14 mouse cellular contexts compared by ENCODE assay signal in the genomic region with DNA sequence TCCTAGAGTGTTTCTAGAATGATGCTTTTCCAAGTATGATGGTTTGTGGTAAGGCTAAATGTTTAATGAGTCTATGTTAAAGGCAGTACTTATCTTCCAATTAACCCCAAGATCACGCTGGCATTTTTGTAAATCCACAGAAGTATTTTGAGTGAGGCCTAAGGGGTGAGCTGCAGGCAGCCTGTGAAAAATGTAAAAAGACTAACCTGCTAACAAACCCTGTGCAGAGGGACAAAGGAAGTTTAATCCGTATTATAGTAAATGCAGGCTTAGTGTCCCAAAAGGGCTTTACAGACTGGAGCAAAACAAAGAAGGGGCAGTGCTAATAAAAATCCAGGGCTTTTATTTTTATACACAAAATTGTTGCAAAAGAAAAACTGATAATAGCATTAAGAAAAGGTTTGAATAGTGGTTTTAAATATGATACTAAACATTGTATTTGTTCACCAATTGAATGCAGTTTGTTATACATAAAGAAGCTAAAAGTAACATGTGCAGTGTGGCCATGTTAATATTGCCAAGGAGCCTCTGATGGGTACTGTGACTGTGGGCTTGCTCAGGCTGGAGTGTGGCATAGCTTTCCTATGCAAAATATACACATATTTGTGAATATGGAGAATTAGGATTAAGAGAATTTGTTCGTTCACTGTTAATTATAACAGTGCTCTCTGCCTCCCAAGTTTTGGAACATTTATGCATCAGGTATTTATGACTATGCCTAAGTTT. TPM values are rescaled to one million over a fixed set of nuclear protein-coding genes. Genes with fewer than 3 reads are reported as not detected.
"Had no signal": no experiment of that assay in that cellular context is flagged by ENCODE, and none has a peak within 500 bp of the region (broad histone marks: within the 10 kb centered on the region; RNA-seq: fewer than 3 reads in every experiment).

No protein-coding gene starts in this region.

- H3K9ac ChIP-seq: limb, embryonic 12.5 days; liver, embryonic 13.5 days; liver, postnatal 0 days; neural tube, embryonic 13.5 days had no signal

- DNase-seq: kidney, postnatal 10 days; kidney, postnatal 4 days; liver; liver, embryonic 13.5 days; liver, postnatal 0 days; right cerebral cortex, adult 18-20 months; right cerebral cortex, postnatal 25 days; thymus, postnatal 36 days had no signal

- H3K27ac ChIP-seq: layer of hippocampus, adult 2 months; limb, embryonic 12.5 days; liver, embryonic 13.5 days; neural tube, embryonic 13.5 days had no signal

- ATAC-seq: liver, postnatal 0 days had no signal

- H3K4me2 ChIP-seq: limb, embryonic 12.5 days; liver, embryonic 13.5 days; neural tube, embryonic 13.5 days had no signal

- H3K4me1 ChIP-seq: limb, embryonic 12.5 days; neural tube, embryonic 13.5 days had no signal

- H3K9me3 ChIP-seq: limb, embryonic 12.5 days; liver, embryonic 13.5 days; neural tube, embryonic 13.5 days had no signal

- H3K4me3 ChIP-seq: layer of hippocampus, adult 2 months; limb, embryonic 12.5 days; liver, embryonic 13.5 days; neural tube, embryonic 13.5 days had no signal

- H3K27me3 ChIP-seq: limb, embryonic 12.5 days; liver, embryonic 13.5 days; neural tube, embryonic 13.5 days had no signal

- H3K36me3 ChIP-seq: limb, embryonic 12.5 days; liver, embryonic 13.5 days; neural tube, embryonic 13.5 days had no signal

RNA-seq across cellular contexts. Expression of a gene that starts 24.3 kb away (rescaled TPM):
- total RNA-seq: layer of hippocampus, adult 2 months; layer of hippocampus, postnatal 10 days; left cerebral cortex, postnatal 36 days; megakaryocyte-erythroid progenitor cell, adult 5-6 weeks had no signal
